12 mouse cellular contexts compared by ENCODE assay signal in the genomic region with DNA sequence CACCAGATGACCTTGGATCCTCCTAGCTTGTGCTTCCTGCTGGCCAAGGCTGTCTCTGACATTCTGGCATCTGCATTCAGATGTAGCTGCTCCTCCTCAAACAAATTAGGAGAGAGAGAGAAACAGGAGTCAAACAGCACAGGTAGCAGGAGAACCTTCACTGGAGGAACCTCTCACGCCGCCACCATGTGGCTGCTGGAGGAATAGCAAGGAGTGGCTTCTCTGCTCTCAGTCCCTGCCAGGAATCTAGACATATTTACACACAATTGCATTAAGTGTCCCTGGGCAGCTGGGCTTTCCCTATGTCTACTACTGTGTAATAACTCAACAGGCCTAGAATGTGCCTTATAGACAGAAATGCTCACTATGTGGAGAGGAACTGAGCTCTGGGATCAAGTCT. TPM values are rescaled to one million over a fixed set of nuclear protein-coding genes. Genes with fewer than 3 reads are reported as not detected.
A peak's percentile ranks its signal among the peaks of the same experiment; 100 is the strongest.
DNase-seq lines count a peak whose midpoint lies in the region; ATAC-seq and TF ChIP-seq lines count a peak whose summit lies in the region.
"Not testable (repeated sequence)": the region's sequence is repeated elsewhere in the genome, so short reads cannot be mapped to it uniquely, and the experiment has no call there.
"Had no signal": no experiment of that assay in that cellular context is flagged by ENCODE, and none has a peak within 500 bp of the region (broad histone marks: within the 10 kb centered on the region; RNA-seq: fewer than 3 reads in every experiment).

No protein-coding gene starts in this region.

- H3K4me2 ChIP-seq in intestine, postnatal 0 days (replicated peaks; ENCODE audit: low read depth); midbrain, embryonic 13.5 days (replicated peaks): not testable (repeated sequence)

- H3K9me3 ChIP-seq in intestine, postnatal 0 days (ENCODE audit: control insufficient read depth); midbrain, embryonic 13.5 days: not testable (repeated sequence)

- not testable (repeated sequence) for ATAC-seq in intestine, postnatal 0 days
- 0 out of 2 replicates have a peak, but pooled peaks have one; percentile 34 for ATAC-seq in midbrain, embryonic 13.5 days

- H3K4me3 ChIP-seq in intestine, postnatal 0 days (ENCODE audit: low read depth, low read length); midbrain, embryonic 13.5 days (replicated peaks): not testable (repeated sequence)

- 0% methylated on average over 2 of the region's 2 CpGs for WGBS in intestine, postnatal 0 days
- WGBS in midbrain, embryonic 13.5 days, result 0% methylated on average over 2 of the region's 2 CpGs

- not testable (repeated sequence) for H3K9ac ChIP-seq in intestine, postnatal 0 days (ENCODE audit: low read depth, low read length); midbrain, embryonic 13.5 days (replicated peaks)

- H3K27ac ChIP-seq in intestine, postnatal 0 days (ENCODE audit: low read depth, low read length); midbrain, embryonic 13.5 days: not testable (repeated sequence)

- peak; percentile 49 for DNase-seq in 3T3-L1 (ENCODE audit: low read depth, low spot score)
- DNase-seq in ZHBTc4 (ENCODE audit: low read depth, low spot score), result peak; percentile 54
- peak; percentile 49 to 75 for DNase-seq in cerebellum, postnatal 25 days
- peak; percentile 17 for DNase-seq in gastrocnemius, postnatal 14 days
- DNase-seq in liver, result peak; percentile 42
- DNase-seq in splenic B cell, adult 2 months (ENCODE audit: low read depth, low spot score), result peak; percentile 48

- not testable (repeated sequence) for H3K27me3 ChIP-seq in intestine, postnatal 0 days (replicated peaks; ENCODE audit: control insufficient read depth, insufficient read depth, low read length); midbrain, embryonic 13.5 days; splenic B cell, adult 2 months (ENCODE audit: control insufficient read depth, insufficient read depth, low read length, poor library complexity, severe bottlenecking)

- not testable (repeated sequence) for H3K4me1 ChIP-seq in intestine, postnatal 0 days (replicated peaks; ENCODE audit: control insufficient read depth, insufficient read depth, low read length); midbrain, embryonic 13.5 days (replicated peaks)

- peak; percentile 74 for TF ChIP-seq CTCF in intestine, postnatal 0 days (IDR thresholded peaks at IDR 0.05; ENCODE audit: low read depth)

- intact Hi-C loops in gastrocnemius, postnatal 14 days (cut with DNase I; ENCODE audit: low total_unique reads), result not testable (repeated sequence)

- not testable (repeated sequence) for H3K36me3 ChIP-seq in intestine, postnatal 0 days (ENCODE audit: control insufficient read depth, insufficient read depth); midbrain, embryonic 13.5 days; splenic B cell, adult 2 months (ENCODE audit: control insufficient read depth, insufficient read depth, low read length, poor library complexity, severe bottlenecking)

RNA-seq across cellular contexts. Expression of gene Krtap5-1, which starts 3.1 kb away (rescaled TPM):
- total RNA-seq in gastrocnemius, postnatal 14 days (2021), result not detected
- not detected in 2 replicates for polyA plus RNA-seq in intestine, postnatal 0 days (2015; fragmentation: Nextera tagmentation; extraction: Ambion mirVana)
- not detected in 2 replicates for polyA plus RNA-seq in midbrain, embryonic 13.5 days (2015; fragmentation: Nextera tagmentation; extraction: Ambion mirVana)
- total RNA-seq: layer of hippocampus, postnatal 10 days had no signal
- polyA plus RNA-seq: forebrain, embryonic 16.5 days; heart, embryonic 13.5 days; lung, embryonic 15.5 days had no signal

RNA-seq across cellular contexts. Expression of gene Krtap5-4, which starts 9.5 kb away (rescaled TPM):
- total RNA-seq in gastrocnemius, postnatal 14 days (2021), result not detected
- polyA plus RNA-seq in intestine, postnatal 0 days (2015; fragmentation: Nextera tagmentation; extraction: Ambion mirVana), result not detected in 2 replicates
- not detected in 2 replicates for polyA plus RNA-seq in midbrain, embryonic 13.5 days (2015; fragmentation: Nextera tagmentation; extraction: Ambion mirVana)
- total RNA-seq: layer of hippocampus, postnatal 10 days had no signal
- polyA plus RNA-seq: forebrain, embryonic 16.5 days; heart, embryonic 13.5 days; lung, embryonic 15.5 days had no signal

RNA-seq across cellular contexts. Expression of gene Gm4559, which starts 19.7 kb away (rescaled TPM):
- not detected for total RNA-seq in gastrocnemius, postnatal 14 days (2021)
- polyA plus RNA-seq in intestine, postnatal 0 days (2015; fragmentation: Nextera tagmentation; extraction: Ambion mirVana), result not detected in 2 replicates
- not detected in 2 replicates for polyA plus RNA-seq in midbrain, embryonic 13.5 days (2015; fragmentation: Nextera tagmentation; extraction: Ambion mirVana)
- total RNA-seq: layer of hippocampus, postnatal 10 days had no signal
- polyA plus RNA-seq: forebrain, embryonic 16.5 days; heart, embryonic 13.5 days; lung, embryonic 15.5 days had no signal

RNA-seq across cellular contexts. Expression of gene Gm2431, which starts 35.7 kb away (rescaled TPM):
- total RNA-seq in gastrocnemius, postnatal 14 days (2021), result not detected
- polyA plus RNA-seq in intestine, postnatal 0 days (2015; fragmentation: Nextera tagmentation; extraction: Ambion mirVana), result not detected in 2 replicates
- polyA plus RNA-seq in midbrain, embryonic 13.5 days (2015; fragmentation: Nextera tagmentation; extraction: Ambion mirVana), result not detected in 2 replicates
- total RNA-seq: layer of hippocampus, postnatal 10 days had no signal
- polyA plus RNA-seq: forebrain, embryonic 16.5 days; heart, embryonic 13.5 days; lung, embryonic 15.5 days had no signal

RNA-seq across cellular contexts. Expression of gene Gm40460, which starts 53.0 kb away (rescaled TPM):
- not detected for total RNA-seq in gastrocnemius, postnatal 14 days (2021)
- polyA plus RNA-seq in intestine, postnatal 0 days (2015; fragmentation: Nextera tagmentation; extraction: Ambion mirVana), result not detected in 2 replicates
- polyA plus RNA-seq in midbrain, embryonic 13.5 days (2015; fragmentation: Nextera tagmentation; extraction: Ambion mirVana), result not detected in 2 replicates
- total RNA-seq: layer of hippocampus, postnatal 10 days had no signal
- polyA plus RNA-seq: forebrain, embryonic 16.5 days; heart, embryonic 13.5 days; lung, embryonic 15.5 days had no signal
